Mouse (Mus musculus) adrenal gland, adult (tissue): ENCODE data around the gene Zfp358.

Experiments used
- DNase-seq, 2 experiments: peaks; one replicate each; pipeline ENCODE4 v3.0.0; 2022 to 2023; ENCODE audit warnings: low spot score in 1 of 2; ENCODE audit not compliant: inconsistent age in 2 of 2

Zfp358 gene

GRCm38 (mm10) chr8:3492901-3493844 is at the start of gene Zfp358:
TSS of gene Zfp358 (plus strand) at chr8:3493138.
- DNase-seq, result peak; percentile 82 to 89

- no peak for DNase-seq
Measured at GRCm38 (mm10) chr8:3449226-3449625, 43.7 kb upstream of the Zfp358 start.

GRCm38 (mm10) chr8:3450670-3451069 is 42.3 kb upstream of the Zfp358 start:
- DNase-seq, result peak; percentile 60 to 82

DNA sequence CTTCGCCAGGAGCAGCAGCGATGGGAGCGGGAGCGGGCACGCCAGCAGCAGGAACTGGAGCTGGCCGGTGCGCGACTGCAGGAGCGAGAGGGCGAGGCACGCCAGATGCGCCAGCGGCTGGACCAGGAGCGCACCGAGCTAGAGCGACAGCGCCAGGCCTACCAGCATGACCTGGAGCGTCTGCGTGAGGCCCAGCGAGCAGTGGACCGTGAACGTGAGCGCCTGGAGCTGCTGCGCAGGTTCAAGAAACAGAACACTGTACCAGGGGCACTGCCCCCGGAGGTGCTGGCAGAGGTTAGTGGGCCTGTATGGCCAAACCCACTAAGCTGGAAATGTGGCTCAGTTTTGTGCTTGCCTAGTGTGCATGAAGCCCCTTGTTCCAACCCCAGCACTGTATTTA is 40.9 kb upstream of the Zfp358 start:
- DNase-seq, result no peak

DNA sequence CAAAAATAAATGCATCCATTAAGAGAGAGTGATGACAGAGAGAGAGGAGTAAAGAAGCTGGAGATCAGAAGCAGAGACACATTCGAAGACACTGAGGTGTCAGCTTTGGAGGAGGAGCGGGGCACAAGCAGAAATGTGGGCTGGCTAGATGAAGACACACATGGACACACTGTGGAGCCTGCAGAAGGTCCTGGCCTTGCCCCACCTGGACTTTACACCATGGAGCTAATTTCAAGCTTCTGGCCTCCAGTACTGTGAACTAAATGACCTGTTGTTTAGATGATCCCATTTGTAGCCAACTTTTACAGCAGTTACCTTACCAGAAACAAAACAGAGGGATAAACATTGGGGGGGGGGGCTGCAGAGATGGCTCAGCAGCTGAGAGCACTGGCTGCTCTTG is 29.7 kb upstream of the Zfp358 start:
- no peak for DNase-seq

- DNase-seq, result peak in 1 of 2 experiments; percentile 65
Measured at GRCm38 (mm10) chr8:3464309-3464708, 28.6 kb upstream of the Zfp358 start.

DNA sequence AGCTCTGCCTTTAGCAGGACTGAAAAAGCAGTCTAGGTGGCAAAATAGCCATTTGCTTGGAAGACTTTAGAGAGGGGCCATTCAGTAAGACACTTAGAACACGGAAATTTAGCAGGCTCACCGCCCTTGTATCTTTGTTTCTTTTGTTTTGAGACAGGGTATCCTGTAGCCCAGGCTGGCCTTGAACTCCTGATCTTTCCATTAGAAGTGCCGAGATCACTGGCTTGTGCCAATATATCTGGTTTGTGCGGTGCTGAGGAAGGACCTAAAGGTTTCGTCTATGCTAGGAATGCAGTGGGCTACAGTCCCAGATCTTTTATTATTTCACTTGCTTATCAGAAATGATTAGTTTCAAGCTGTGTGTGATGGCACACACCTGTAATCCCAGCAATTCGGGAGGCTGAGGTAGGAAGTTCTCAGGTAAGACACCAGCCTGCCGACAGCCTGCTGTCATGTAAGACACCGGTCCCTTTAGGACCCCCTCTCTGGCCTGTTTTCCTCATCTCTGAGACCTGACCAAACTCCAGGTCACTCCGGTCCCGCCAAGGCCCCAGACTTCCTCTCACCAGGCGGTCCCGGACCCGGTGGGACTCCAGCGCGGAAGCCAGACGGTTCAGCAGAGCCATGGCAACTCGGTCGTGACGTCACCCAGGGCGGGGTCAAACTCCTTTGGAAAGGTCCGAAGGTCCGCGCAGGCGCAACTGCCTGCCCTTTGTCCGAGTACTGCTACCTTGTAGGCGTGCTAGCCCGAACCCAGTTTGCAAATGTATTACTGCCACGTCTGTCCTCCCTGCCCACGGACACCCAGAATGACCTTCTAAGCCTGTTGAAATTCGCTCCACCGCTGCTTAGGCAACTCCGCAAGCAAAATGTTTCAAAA is 25.7 kb upstream of the Zfp358 start, which contains the start of gene Pex11g:
Gene Pex11g, minus strand, starts transcription at position 675 of the 880 bp plus-strand sequence.
- DNase-seq, result peak; percentile 99 to 100

GRCm38 (mm10) chr8:3467886-3468545 is 24.9 kb upstream of the Zfp358 start:
- peak in 1 of 2 experiments; percentile 59 for DNase-seq

- DNase-seq, result no peak
Measured at GRCm38 (mm10) chr8:3468838-3469237, 24.1 kb upstream of the Zfp358 start.

DNA sequence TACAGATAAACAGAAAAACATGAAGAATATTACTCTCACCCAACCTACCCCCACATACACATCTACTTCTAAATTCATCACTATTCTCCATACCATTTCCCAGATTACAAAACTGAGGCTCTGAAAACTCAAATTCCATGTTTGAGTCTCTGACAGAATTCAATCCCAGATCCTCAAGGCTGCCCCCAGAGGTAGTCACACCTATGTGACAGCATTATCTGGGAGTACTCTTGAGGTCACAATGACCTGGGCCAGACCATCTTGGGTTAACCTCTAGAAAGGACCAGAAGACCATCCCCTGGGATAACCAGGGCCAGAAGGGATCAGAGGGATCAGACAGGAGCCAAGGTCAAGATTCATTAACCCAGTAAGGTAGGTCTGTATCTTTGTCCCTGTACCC is 22.4 kb upstream of the Zfp358 start, which contains the start of gene Tex45:
Gene Tex45, plus strand, starts transcription at position 301 of the 400 bp plus-strand sequence.
- DNase-seq, result no peak

DNA sequence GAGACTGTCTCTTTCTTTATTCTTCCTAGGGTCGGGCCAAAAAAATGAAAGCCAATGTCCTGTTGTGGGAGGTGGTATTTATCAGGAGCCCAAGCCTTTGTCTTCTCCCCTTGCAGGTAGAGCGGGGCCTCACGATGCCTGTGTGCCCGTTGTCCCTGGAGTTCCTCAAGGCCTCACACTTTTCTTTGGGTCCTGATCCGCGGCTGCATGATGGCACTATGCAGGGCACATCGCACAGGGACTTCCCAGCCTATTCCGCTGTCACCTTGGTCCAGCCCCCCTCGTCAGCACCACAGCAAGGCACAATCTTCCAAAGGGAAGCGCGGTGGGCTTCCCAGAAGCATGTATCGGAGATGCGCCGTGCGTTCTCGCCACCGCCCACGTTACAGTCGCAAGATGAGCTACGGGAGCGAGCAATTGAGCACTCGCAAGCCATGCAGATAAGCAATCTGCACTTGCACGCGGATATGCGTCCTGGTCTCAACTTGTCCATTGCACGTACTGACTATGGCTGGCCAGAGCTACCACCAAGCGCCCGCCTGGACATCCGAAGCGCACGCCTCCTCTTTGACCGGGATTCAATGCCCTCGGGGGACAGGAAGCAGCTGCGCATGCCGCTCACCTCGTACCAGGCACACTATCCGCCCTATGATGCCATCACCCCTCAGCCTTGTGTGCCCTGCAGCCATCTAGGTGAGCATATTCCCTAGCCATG is 17.1 kb upstream of the Zfp358 start:
- peak in 1 of 2 experiments; percentile 40 for DNase-seq

GRCm38 (mm10) chr8:3480221-3480785 is 12.6 kb upstream of the Zfp358 start:
- DNase-seq, result no peak

DNA sequence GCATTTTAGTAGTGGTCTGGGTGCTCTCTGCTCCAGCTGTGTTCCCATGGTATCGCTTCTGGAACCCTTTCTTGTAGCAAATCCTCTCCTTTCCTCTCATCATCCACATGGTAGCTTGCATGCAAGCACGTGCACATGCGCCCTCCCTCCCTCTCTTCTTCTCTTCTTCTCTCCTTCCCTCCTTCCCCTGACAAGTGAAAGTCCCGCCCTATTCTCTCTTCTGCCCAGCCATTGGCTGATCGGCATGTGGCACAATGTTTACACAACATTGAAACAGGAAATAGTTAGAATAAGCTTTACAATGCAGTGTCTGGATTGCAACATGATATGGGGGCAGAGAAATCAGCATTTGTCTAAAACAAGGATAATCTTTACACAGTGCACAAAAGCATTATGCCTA is 11.3 kb upstream of the Zfp358 start:
- DNase-seq, result no peak

DNA sequence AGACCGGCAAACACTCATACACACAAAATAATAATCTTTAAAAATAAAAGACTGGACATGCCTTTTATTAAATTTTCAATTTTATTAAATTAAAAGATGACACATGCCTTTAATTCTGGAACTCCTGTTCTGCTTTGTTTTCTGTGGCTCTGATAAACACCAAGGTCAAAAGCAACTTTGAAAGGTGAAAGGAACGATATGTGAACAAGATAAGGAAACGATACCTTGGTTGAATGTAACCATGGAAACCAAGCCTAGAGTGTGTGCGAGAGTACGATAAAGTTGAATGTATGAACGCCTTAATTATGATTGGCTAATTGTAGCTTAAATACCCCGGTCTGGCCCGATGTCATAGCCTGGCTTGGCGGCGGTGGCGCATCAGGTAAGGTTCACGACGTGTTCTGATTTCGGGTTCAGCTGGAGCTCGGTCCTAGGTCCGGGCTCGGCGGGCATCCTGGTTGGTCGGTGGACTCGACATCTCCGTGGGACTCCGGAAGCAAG is 10.6 kb upstream of the Zfp358 start:
- no peak for DNase-seq

- DNase-seq, result no peak
Measured at GRCm38 (mm10) chr8:3483546-3483945, 9.4 kb upstream of the Zfp358 start.

DNA sequence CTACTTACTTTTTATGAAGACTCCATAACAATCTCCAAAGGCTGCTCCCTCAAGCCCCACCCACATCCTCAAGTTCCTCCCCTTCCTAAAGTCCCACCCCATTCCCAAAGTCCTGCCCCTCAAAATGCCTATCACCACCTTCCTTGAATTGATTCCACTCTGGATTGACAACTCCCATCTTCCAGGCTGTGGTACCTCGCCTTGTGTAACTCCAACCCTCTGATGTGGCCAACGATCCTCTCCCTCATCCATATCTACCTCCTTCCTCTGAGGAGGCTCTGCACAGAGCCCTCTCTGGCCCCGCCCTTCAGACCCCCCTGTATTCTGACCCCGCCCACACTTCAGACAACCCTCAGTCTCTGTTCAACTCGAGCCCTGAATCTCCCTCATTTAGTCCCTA is 7.7 kb upstream of the Zfp358 start:
- no peak for DNase-seq

GRCm38 (mm10) chr8:3493845-3494208 is 889 bp downstream of the Zfp358 start:
- DNase-seq, result no peak

DNA sequence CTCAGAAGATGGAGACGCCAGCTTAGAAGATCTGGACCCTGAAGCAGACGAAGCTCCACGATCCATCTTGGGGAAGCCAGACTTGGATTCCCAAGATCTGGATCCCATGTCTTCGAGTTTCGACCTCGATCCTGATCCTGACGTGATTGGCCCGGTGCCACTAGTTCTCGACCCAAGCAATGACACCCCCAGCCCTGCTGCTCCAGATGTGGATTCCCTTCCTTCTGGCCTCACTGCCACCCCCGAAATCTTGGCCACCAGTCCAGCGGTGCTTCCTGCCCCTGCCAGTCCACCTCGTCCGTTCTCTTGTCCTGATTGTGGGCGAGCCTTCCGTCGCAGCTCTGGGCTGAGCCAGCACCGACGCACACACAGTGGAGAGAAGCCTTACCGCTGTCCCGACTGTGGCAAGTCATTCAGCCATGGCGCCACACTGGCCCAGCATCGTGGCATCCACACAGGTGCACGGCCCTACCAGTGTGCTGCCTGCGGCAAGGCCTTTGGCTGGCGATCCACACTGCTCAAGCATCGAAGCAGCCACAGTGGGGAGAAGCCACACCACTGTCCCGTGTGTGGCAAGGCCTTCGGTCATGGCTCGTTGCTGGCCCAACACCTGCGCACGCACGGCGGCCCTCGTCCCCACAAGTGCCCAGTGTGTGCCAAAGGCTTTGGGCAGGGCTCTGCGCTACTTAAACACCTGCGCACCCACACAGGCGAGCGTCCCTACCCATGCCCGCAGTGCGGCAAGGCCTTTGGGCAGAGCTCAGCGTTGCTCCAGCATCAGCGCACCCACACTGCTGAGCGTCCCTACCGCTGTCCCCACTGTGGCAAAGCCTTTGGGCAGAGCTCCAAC is 2.9 kb downstream of the Zfp358 start:
- DNase-seq, result no peak

- DNase-seq, result no peak
Measured at GRCm38 (mm10) chr8:3496428-3496748, 3.5 kb downstream of the Zfp358 start.
